29 mouse cellular contexts compared by ENCODE assay signal in genomic region chr9:93186638-93187037, GRCm38 (mm10).
DNase-seq lines count a peak whose midpoint lies in the region; ATAC-seq lines count a peak whose summit lies in the region.
"Had no signal": no experiment of that assay in that cellular context is flagged by ENCODE, and none has a peak within 500 bp of the region (broad histone marks: within the 10 kb centered on the region; RNA-seq: fewer than 3 reads in every experiment).

No protein-coding gene starts in this region.

- H3K27ac ChIP-seq in forebrain, embryonic 11.5 days (ENCODE audit: low read depth, low read length), result no peak overlapping the region
- H3K27ac ChIP-seq in forebrain, embryonic 10.5 days, result no peak overlapping the region
- H3K27ac ChIP-seq in forebrain, embryonic 15.5 days (replicated peaks), result no peak overlapping the region
- H3K27ac ChIP-seq in liver, embryonic 12.5 days, result no peak overlapping the region
- H3K27ac ChIP-seq: embryonic facial prominence, embryonic 15.5 days; hindbrain, embryonic 10.5 days; limb, embryonic 13.5 days; liver, embryonic 13.5 days; midbrain, embryonic 10.5 days; neural tube, embryonic 13.5 days; stomach, embryonic 15.5 days had no signal

- H3K4me2 ChIP-seq in forebrain, embryonic 11.5 days (ENCODE audit: low read depth, low read length, severe bottlenecking), result no peak overlapping the region
- no peak overlapping the region for H3K4me2 ChIP-seq in forebrain, embryonic 15.5 days (replicated peaks)
- no peak overlapping the region for H3K4me2 ChIP-seq in liver, embryonic 12.5 days
- H3K4me2 ChIP-seq: embryonic facial prominence, embryonic 15.5 days; heart, embryonic 12.5 days; limb, embryonic 13.5 days; liver, embryonic 13.5 days; neural tube, embryonic 13.5 days; stomach, embryonic 15.5 days had no signal

- no peak for DNase-seq in forebrain, embryonic 11.5 days (ENCODE audit: low spot score)
- DNase-seq in forebrain, embryonic 10.5 days (ENCODE audit: extremely low spot score, low spot score), result no peak
- DNase-seq in brain, embryonic 18.5 days (ENCODE audit: low read depth, low spot score), result peak; percentile 18
- peak; percentile 55 for DNase-seq in lung, postnatal 25 days (ENCODE audit: low spot score)
- DNase-seq in adrenal gland, postnatal 36 days, result no peak
- DNase-seq: adrenal gland, postnatal 14 days; cerebellum, adult 11 months; cerebellum, postnatal 14 days; gastrocnemius, postnatal 25 days; heart, adult 18-20 months; heart, postnatal 10 days; kidney, postnatal 36 days; layer of hippocampus, postnatal 36 days; liver, embryonic 13.5 days; right cerebral cortex, postnatal 4 days; thymus, postnatal 36 days had no signal

- H3K9me3 ChIP-seq in forebrain, embryonic 11.5 days (ENCODE audit: control insufficient read depth, low read length), result no peaks in the 10 kb centered on the region
- H3K9me3 ChIP-seq in forebrain, embryonic 10.5 days, result no peaks in the 10 kb centered on the region
- H3K9me3 ChIP-seq in forebrain, embryonic 15.5 days, result no peaks in the 10 kb centered on the region
- no peaks in the 10 kb centered on the region for H3K9me3 ChIP-seq in liver, embryonic 12.5 days (replicated peaks)
- H3K9me3 ChIP-seq: embryonic facial prominence, embryonic 15.5 days; heart, embryonic 12.5 days; hindbrain, embryonic 10.5 days; limb, embryonic 13.5 days; liver, embryonic 13.5 days; midbrain, embryonic 10.5 days; neural tube, embryonic 13.5 days; stomach, embryonic 15.5 days had no signal

- H3K27me3 ChIP-seq in forebrain, embryonic 11.5 days (ENCODE audit: control insufficient read depth, insufficient read depth, low read length), result no peaks in the 10 kb centered on the region
- H3K27me3 ChIP-seq in forebrain, embryonic 10.5 days (ENCODE audit: poor library complexity, severe bottlenecking), result no peaks in the 10 kb centered on the region
- no peaks in the 10 kb centered on the region for H3K27me3 ChIP-seq in forebrain, embryonic 15.5 days
- H3K27me3 ChIP-seq in liver, embryonic 12.5 days (replicated peaks), result no peaks in the 10 kb centered on the region
- H3K27me3 ChIP-seq: embryonic facial prominence, embryonic 15.5 days; heart, embryonic 12.5 days; limb, embryonic 13.5 days; liver, embryonic 13.5 days; neural tube, embryonic 13.5 days; stomach, embryonic 15.5 days had no signal

- no peak overlapping the region for H3K4me3 ChIP-seq in forebrain, embryonic 11.5 days (ENCODE audit: low read depth, low read length)
- H3K4me3 ChIP-seq in forebrain, embryonic 10.5 days, result no peak overlapping the region
- no peak overlapping the region for H3K4me3 ChIP-seq in forebrain, embryonic 15.5 days
- no peak overlapping the region for H3K4me3 ChIP-seq in liver, embryonic 12.5 days
- H3K4me3 ChIP-seq: embryonic facial prominence, embryonic 15.5 days; heart, embryonic 12.5 days; hindbrain, embryonic 10.5 days; limb, embryonic 13.5 days; liver, embryonic 13.5 days; midbrain, embryonic 10.5 days; myocyte; neural tube, embryonic 13.5 days; stomach, embryonic 15.5 days had no signal

- 47% methylated on average over 1 of the region's 1 CpGs for WGBS in forebrain, embryonic 11.5 days
- WGBS in forebrain, embryonic 10.5 days, result 63% methylated on average over 1 of the region's 1 CpGs
- WGBS in forebrain, embryonic 15.5 days, result 20% methylated on average over 1 of the region's 1 CpGs
- WGBS in liver, embryonic 12.5 days (ENCODE audit: insufficient replicate concordance), result 50% methylated on average over 1 of the region's 1 CpGs

- peak; percentile 71; the same call in 1 of the 2 replicates for ATAC-seq in forebrain, embryonic 11.5 days (replicated peaks; ENCODE audit: low FRiP score)
- peak; percentile 98 for ATAC-seq in forebrain, embryonic 15.5 days (replicated peaks)
- no peak for ATAC-seq in liver, embryonic 12.5 days
- ATAC-seq: hindbrain, embryonic 16.5 days; intestine, embryonic 16.5 days; midbrain, embryonic 16.5 days had no signal

- no peak overlapping the region for H3K9ac ChIP-seq in forebrain, embryonic 11.5 days (ENCODE audit: low read length)
- H3K9ac ChIP-seq in forebrain, embryonic 15.5 days (replicated peaks), result no peak overlapping the region
- no peak overlapping the region for H3K9ac ChIP-seq in liver, embryonic 12.5 days
- H3K9ac ChIP-seq: embryonic facial prominence, embryonic 15.5 days; heart, embryonic 12.5 days; limb, embryonic 13.5 days; liver, embryonic 13.5 days; neural tube, embryonic 13.5 days; stomach, embryonic 15.5 days had no signal

- no peaks in the 10 kb centered on the region for H3K36me3 ChIP-seq in forebrain, embryonic 11.5 days (ENCODE audit: control insufficient read depth, insufficient read depth, low read length)
- H3K36me3 ChIP-seq in forebrain, embryonic 10.5 days (replicated peaks), result no peaks in the 10 kb centered on the region
- no peaks in the 10 kb centered on the region for H3K36me3 ChIP-seq in forebrain, embryonic 15.5 days
- no peaks in the 10 kb centered on the region for H3K36me3 ChIP-seq in liver, embryonic 12.5 days
- H3K36me3 ChIP-seq: embryonic facial prominence, embryonic 15.5 days; heart, embryonic 12.5 days; hindbrain, embryonic 10.5 days; limb, embryonic 13.5 days; liver, embryonic 13.5 days; midbrain, embryonic 10.5 days; neural tube, embryonic 13.5 days; stomach, embryonic 15.5 days had no signal

- H3K4me1 ChIP-seq in forebrain, embryonic 11.5 days (replicated peaks; ENCODE audit: control insufficient read depth, insufficient read depth, low read length), result no peaks in the 10 kb centered on the region
- H3K4me1 ChIP-seq in forebrain, embryonic 10.5 days, result no peaks in the 10 kb centered on the region
- peaks cover 7% of the 10 kb centered on the region for H3K4me1 ChIP-seq in forebrain, embryonic 15.5 days
- H3K4me1 ChIP-seq in liver, embryonic 12.5 days, result no peaks in the 10 kb centered on the region
- H3K4me1 ChIP-seq: embryonic facial prominence, embryonic 15.5 days; heart, embryonic 12.5 days; hindbrain, embryonic 10.5 days; limb, embryonic 13.5 days; liver, embryonic 13.5 days; midbrain, embryonic 10.5 days; neural tube, embryonic 13.5 days; stomach, embryonic 15.5 days had no signal

Comparison
In these comparisons a context has a peak if more than half of its experiments do, and no peak if none do; other contexts are left out.
1. DNase-seq: peak in brain, embryonic 18.5 days (single experiment) and lung, postnatal 25 days (single experiment); none in forebrain, embryonic 11.5 days (single experiment), forebrain, embryonic 10.5 days (single experiment) and adrenal gland, postnatal 36 days (0 of 2).